Mouse (Mus musculus) G1E (cell line): Measurements from ENCODE around the gene Fermt1. TPM values are rescaled to one million over a fixed set of nuclear protein-coding genes. Genes with fewer than 3 reads are reported as not detected.

ENCODE experiments used
- ATAC-seq: 2 replicates; pipeline ENCODE4 v1.8.0; 2016; ENCODE audit warnings: mild to moderate bottlenecking; ENCODE audit not compliant: insufficient number of reproducible peaks, poor library complexity, low FRiP score, severe bottlenecking; ENCODE audit errors: extremely low read depth
- DNase-seq: peaks from one replicate; pipeline ENCODE4 v3.0.0; 2012; ENCODE audit warnings: low spot score
- H3K27me3 ChIP-seq: 2 replicates; pipeline ENCODE4 v1.6.1; 2012; ENCODE audit warnings: mild to moderate bottlenecking, low read length, inconsistent platforms; ENCODE audit not compliant: insufficient read depth
- H3K36me3 ChIP-seq: replicated peaks from 2 replicates; pipeline ENCODE3; 2012; ENCODE audit warnings: mild to moderate bottlenecking, inconsistent platforms
- H3K4me1 ChIP-seq: 2 replicates; pipeline ENCODE4 v1.6.1; 2012; ENCODE audit warnings: low read depth, low read length, inconsistent platforms, mixed read lengths; ENCODE audit not compliant: insufficient read depth
- H3K4me3 ChIP-seq: 2 replicates; pipeline ENCODE4 v1.5.1; 2012; ENCODE audit warnings: low read depth, mild to moderate bottlenecking, inconsistent platforms, low read length, moderate library complexity, mixed read lengths
- H3K9me3 ChIP-seq: replicated peaks from 2 replicates; pipeline ENCODE4 v1.6.1; 2012; ENCODE audit warnings: inconsistent platforms
- CTCF ChIP-seq: IDR thresholded peaks from 2 replicates; pipeline ENCODE4 v1.5.1; 2012; ENCODE audit warnings: low read depth, low read length, inconsistent platforms, mixed read lengths
- GATA1 ChIP-seq: IDR thresholded peaks from 2 replicates; pipeline ENCODE4 v1.6.1; 2012; ENCODE audit warnings: borderline replicate concordance, low read length, inconsistent platforms, mixed read lengths
- GATA2 ChIP-seq: IDR thresholded peaks from 2 replicates; pipeline ENCODE4 v1.6.1; 2012; ENCODE audit warnings: low read depth, low read length, inconsistent platforms, borderline replicate concordance
- POLR2AphosphoS5 ChIP-seq: IDR thresholded peaks from 2 replicates; pipeline ENCODE4 v1.6.1; 2012; ENCODE audit warnings: low read depth, low read length, inconsistent platforms; ENCODE audit not compliant: insufficient replicate concordance
- TAL1 ChIP-seq: conservative IDR thresholded peaks from 2 replicates; pipeline ENCODE4 v1.6.1; 2012; ENCODE audit warnings: low read depth, low read length, inconsistent platforms, mixed read lengths
- polyA plus RNA-seq: library from polyadenylated mRNA; stranded (reverse); fragments of >175 nt; gene quantifications from 2 replicates; pipeline ENCODE4 v1.2.3, GENCODE M21; 2012
- total RNA-seq, 2 experiments: library from RNA; stranded (forward) in 1 of 2; stranded (reverse) in 1 of 2; fragments of 200-1000 nt in 1 of 2; fragments of >200 nt in 1 of 2; fragmentation: Nextera tagmentation in 1 of 2; gene quantifications; 2 replicates each; pipeline ENCODE4 v1.2.3; 2014 to 2017

Gene Fermt1
- total and polyA plus RNA-seq, 3 experiments: 0.05 TPM; not detected in 2

GRCm38 (mm10) chr2:132939056-132939455 lies 6.7 kb downstream of the Fermt1 start:
- Histone ChIP-seq H3K36me3 (no peaks in the 10 kb centered on the region), H3K9me3 (no peaks in the 10 kb centered on the region), H3K27me3 (no peaks in the 10 kb centered on the region), H3K4me1 (no peaks in the 10 kb centered on the region), H3K4me3 (no peak overlapping the region)
- TF ChIP-seq TAL1: no peak
- no peak for TF ChIP-seq POLR2AphosphoS5
- no peak for TF ChIP-seq GATA1
- no peak for TF ChIP-seq CTCF
- no peak for TF ChIP-seq GATA2
- ATAC-seq (no peak), DNase-seq (no peak)

GRCm38 (mm10) chr2:132936176-132936575 lies 9.5 kb downstream of the Fermt1 start:
- Histone ChIP-seq H3K27me3 (no peaks in the 10 kb centered on the region), H3K9me3 (no peaks in the 10 kb centered on the region), H3K36me3 (no peaks in the 10 kb centered on the region), H3K4me1 (no peaks in the 10 kb centered on the region), H3K4me3 (no peak overlapping the region)
- DNase-seq (no peak), ATAC-seq (no peak)
- no peak for TF ChIP-seq GATA1
- TF ChIP-seq GATA2: no peak
- TF ChIP-seq POLR2AphosphoS5: no peak
- no peak for TF ChIP-seq CTCF
- no peak for TF ChIP-seq TAL1

- Histone ChIP-seq H3K9me3 (no peaks in the 10 kb centered on the region), H3K27me3 (no peaks in the 10 kb centered on the region), H3K36me3 (no peaks in the 10 kb centered on the region), H3K4me3 (no peak overlapping the region), H3K4me1 (no peaks in the 10 kb centered on the region)
- ATAC-seq (no peak), DNase-seq (no peak)
- TF ChIP-seq GATA1: no peak
- TF ChIP-seq GATA2: no peak
- no peak for TF ChIP-seq TAL1
- TF ChIP-seq POLR2AphosphoS5: no peak
- TF ChIP-seq CTCF: no peak
These were observed 11.0 kb downstream of the Fermt1 start for GRCm38 (mm10) chr2:132934711-132935110.

- no peaks in the 10 kb centered on the region for H3K4me1 ChIP-seq
- no peaks in the 10 kb centered on the region for H3K9me3 ChIP-seq
- H3K27me3 ChIP-seq: no peaks in the 10 kb centered on the region
- no peaks in the 10 kb centered on the region for H3K36me3 ChIP-seq
- no peak for DNase-seq
- TF ChIP-seq GATA1: no peak
- no peak for TF ChIP-seq CTCF
- no peak for TF ChIP-seq POLR2AphosphoS5
- TF ChIP-seq GATA2: no peak
- TF ChIP-seq TAL1: no peak
- ATAC-seq: no peak
- H3K4me3 ChIP-seq: no peak overlapping the region
These were observed 11.6 kb downstream of the Fermt1 start for GRCm38 (mm10) chr2:132934142-132934541.

- ATAC-seq (no peak), DNase-seq (no peak)
- Histone ChIP-seq H3K4me1 (no peaks in the 10 kb centered on the region), H3K36me3 (no peaks in the 10 kb centered on the region), H3K9me3 (no peaks in the 10 kb centered on the region), H3K27me3 (no peaks in the 10 kb centered on the region), H3K4me3 (no peak overlapping the region)
- TF ChIP-seq CTCF (no peak), GATA2 (no peak), GATA1 (no peak), POLR2AphosphoS5 (no peak), TAL1 (no peak)
These were observed 16.7 kb downstream of the Fermt1 start for GRCm38 (mm10) chr2:132928999-132929398.

- H3K4me3 ChIP-seq: no peak overlapping the region
- H3K9me3 ChIP-seq: no peaks in the 10 kb centered on the region
- ATAC-seq (no peak), DNase-seq (no peak)
- TF ChIP-seq GATA1: no peak
- no peaks in the 10 kb centered on the region for H3K27me3 ChIP-seq
- no peaks in the 10 kb centered on the region for H3K36me3 ChIP-seq
- no peaks in the 10 kb centered on the region for H3K4me1 ChIP-seq
These were observed 17.8 kb downstream of the Fermt1 start for GRCm38 (mm10) chr2:132927871-132928270.

- no peaks in the 10 kb centered on the region for H3K4me1 ChIP-seq
- H3K27me3 ChIP-seq: no peaks in the 10 kb centered on the region
- no peaks in the 10 kb centered on the region for H3K36me3 ChIP-seq
- DNase-seq (no peak), ATAC-seq (no peak)
- TF ChIP-seq GATA2 (no peak), POLR2AphosphoS5 (no peak), CTCF (no peak), TAL1 (no peak), GATA1 (no peak)
- no peak overlapping the region for H3K4me3 ChIP-seq
- H3K9me3 ChIP-seq: no peaks in the 10 kb centered on the region
These were observed 18.4 kb downstream of the Fermt1 start for GRCm38 (mm10) chr2:132927298-132927697.
